Mouse (Mus musculus): ENCODE data around the gene Olfr620. TPM values are rescaled to one million over a fixed set of nuclear protein-coding genes. Genes with fewer than 3 reads are reported as not detected.

The Olfr620 gene
- polyA plus RNA-seq (2015; fragmentation: Illumina TruSeq; extraction: RNeasy Lipid Tissue Mini Kit (QIAGEN cat#74804); ENCODE audit: low read depth, low replicate concordance): not detected

DNA sequence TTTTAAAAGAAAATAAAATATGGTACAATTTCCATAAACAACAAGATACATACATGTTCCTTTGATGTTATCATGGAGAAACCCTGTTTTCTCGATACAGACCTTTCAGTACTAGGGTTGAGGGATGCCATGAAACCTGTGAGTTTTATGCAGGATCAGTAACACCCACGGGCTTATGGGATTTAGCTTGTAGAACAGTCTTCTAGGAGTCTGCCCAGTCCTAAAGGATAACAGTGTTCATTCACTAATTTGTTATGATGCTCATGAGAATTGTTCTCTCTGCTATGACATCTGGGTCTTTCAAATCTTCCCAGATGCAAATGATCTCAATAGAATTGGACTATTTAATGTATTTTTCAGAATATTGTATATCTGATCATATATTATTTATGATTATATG lies at the start of gene Olfr620:
Gene Olfr620 (minus strand): TSS at position 101 of the 400 bp plus-strand sequence.

DNA sequence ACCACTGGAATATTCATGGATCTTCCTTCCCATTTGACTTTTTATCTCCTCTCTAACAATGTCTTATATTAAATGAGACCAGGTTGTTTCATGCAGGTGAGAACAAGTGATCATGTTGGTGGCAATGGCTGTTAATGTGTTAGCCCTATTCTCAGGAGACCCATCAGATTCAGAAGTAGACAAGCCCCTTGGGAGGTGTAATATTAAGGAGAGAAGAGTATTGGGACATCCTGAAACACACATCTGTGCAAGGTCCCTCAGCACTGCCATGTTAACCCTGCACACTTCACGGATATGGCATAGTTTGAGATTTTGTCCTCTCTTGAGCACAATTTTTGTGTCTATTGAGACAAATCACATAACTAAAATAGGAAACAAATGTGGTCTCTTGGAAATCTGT lies 30.3 kb upstream of the Olfr620 start, which contains the start of gene Olfr622:
Gene Olfr622 (minus strand): TSS at position 101 of the 400 bp plus-strand sequence.

DNA sequence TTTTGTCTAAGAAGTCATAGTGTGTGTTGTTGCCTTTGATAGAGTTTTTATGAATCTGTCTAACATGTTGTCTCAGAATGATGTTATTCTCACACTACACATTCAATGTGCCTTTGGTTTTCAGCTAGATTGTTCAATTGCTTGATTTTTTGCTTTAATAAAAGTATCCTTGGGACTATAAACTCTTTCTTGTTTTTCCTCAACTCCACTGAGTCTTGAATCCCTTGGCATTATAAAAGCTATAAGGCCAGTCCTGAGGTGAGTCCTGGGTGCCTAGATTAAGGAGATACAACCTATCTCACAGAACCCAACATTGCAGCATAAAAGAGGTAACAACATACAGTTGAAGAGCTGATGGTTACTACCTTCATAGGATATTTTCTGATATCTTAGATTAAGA lies 12.1 kb downstream of the Olfr620 start, which contains the start of gene Olfr619:
Gene Olfr619 (plus strand): TSS at position 301 of the 400 bp plus-strand sequence.

DNA sequence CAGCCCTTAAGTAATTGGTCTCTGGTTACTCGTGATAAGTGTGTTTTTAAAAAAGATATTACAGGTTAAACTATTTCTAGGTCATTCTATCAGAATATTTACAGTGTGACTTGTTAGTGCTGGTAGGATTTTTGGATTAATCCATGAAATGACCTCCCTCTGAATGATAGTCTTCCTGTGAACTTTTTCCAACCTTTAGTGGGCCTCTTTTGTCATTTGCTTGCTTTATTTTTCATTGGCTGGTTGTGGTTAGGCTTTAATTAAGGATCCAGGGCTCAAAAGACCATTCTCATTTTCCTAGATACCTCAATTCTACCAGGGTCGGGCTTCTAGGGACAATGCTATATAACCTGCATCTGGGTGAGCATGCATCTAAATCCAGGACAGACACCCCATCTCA lies 22.5 kb downstream of the Olfr620 start, which contains the start of gene Olfr618:
Gene Olfr618 (plus strand): TSS at position 301 of the 400 bp plus-strand sequence.

DNA sequence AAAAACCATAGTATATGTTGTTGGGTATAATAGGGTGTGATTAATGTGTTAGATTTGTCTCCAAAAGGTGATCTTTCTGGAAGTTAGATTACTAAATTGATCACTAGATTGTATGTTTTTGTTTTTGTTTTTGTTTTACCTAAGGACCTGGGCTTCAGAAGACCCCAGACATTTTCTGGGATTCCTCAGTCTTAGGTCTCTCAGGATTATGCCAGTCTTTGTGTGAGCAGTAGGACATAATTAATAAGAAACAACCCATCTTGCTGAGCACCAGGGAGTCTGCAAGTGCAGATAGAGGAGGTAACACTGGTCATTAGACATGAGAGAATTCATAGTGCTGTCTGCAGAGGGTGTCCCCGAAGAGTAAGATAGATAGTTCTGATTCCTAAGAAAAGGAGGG lies 39.6 kb downstream of the Olfr620 start, which contains the start of gene Olfr617:
Gene Olfr617 (plus strand): TSS at position 301 of the 400 bp plus-strand sequence.

DNA sequence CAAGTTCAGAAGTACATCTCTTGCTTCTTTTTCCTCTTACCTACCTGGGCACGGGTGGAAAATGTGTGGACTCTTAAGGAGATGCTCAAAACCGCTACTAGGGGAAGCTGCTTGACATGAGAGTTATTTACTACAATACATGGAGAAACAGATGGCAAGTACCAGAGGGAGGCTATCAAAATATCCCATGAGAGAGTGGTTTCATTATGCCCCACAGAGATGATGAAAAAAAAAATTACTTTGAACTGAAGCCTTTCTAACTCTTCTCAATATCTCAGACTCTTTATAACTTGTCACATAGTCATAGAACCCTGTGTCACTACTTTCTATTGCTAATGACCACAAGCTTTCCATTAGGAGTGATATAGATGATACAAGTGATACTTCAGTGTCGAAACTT lies 43.3 kb downstream of the Olfr620 start, which contains the start of gene Olfr616:
Gene Olfr616 (minus strand): TSS at position 101 of the 400 bp plus-strand sequence.

DNA sequence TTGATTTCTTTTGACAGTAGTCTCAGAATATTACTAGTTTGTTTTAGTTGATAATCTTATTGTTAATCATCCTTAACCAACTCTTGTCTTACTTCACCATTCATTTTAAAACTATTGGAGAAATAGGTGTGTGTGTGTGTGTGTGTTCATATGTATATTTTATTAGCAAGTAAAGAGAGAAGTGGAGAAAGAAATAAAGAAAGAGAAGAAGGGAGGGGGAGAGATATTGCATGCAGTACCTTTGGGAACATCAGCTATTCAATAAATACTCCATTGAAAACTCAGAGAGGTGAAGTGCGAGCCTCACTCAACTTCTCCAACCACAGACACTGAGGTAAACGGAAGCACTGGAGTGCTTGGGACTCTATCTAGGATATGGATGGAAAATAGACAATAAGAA lies 56.6 kb downstream of the Olfr620 start, which contains the start of gene Olfr615:
Gene Olfr615 (plus strand): TSS at position 301 of the 400 bp plus-strand sequence.

Other genes starting within 250 kb of the Olfr620 start
- not detected for gene Olfr601, start 249.9 kb downstream of the Olfr620 start, polyA plus RNA-seq (2015; fragmentation: Illumina TruSeq; extraction: RNeasy Lipid Tissue Mini Kit (QIAGEN cat#74804); ENCODE audit: low read depth, low replicate concordance)
- gene Olfr603, start 226.4 kb downstream of the Olfr620 start, polyA plus RNA-seq (2015; fragmentation: Illumina TruSeq; extraction: RNeasy Lipid Tissue Mini Kit (QIAGEN cat#74804); ENCODE audit: low read depth, low replicate concordance): not detected
- gene Usp17lc, start 197.5 kb downstream of the Olfr620 start, polyA plus RNA-seq (2015; fragmentation: Illumina TruSeq; extraction: RNeasy Lipid Tissue Mini Kit (QIAGEN cat#74804); ENCODE audit: low read depth, low replicate concordance): not detected
- gene Olfr605, start 167.1 kb downstream of the Olfr620 start, polyA plus RNA-seq (2015; fragmentation: Illumina TruSeq; extraction: RNeasy Lipid Tissue Mini Kit (QIAGEN cat#74804); ENCODE audit: low read depth, low replicate concordance): not detected
- gene Olfr606, start 163.5 kb downstream of the Olfr620 start, polyA plus RNA-seq (2015; fragmentation: Illumina TruSeq; extraction: RNeasy Lipid Tissue Mini Kit (QIAGEN cat#74804); ENCODE audit: low read depth, low replicate concordance): not detected
- gene Olfr607, start 148.4 kb downstream of the Olfr620 start, polyA plus RNA-seq (2015; fragmentation: Illumina TruSeq; extraction: RNeasy Lipid Tissue Mini Kit (QIAGEN cat#74804); ENCODE audit: low read depth, low replicate concordance): not detected
- gene Olfr608, start 142.7 kb downstream of the Olfr620 start, polyA plus RNA-seq (2015; fragmentation: Illumina TruSeq; extraction: RNeasy Lipid Tissue Mini Kit (QIAGEN cat#74804); ENCODE audit: low read depth, low replicate concordance): not detected
- gene Olfr609, start 114.5 kb downstream of the Olfr620 start, polyA plus RNA-seq (2015; fragmentation: Illumina TruSeq; extraction: RNeasy Lipid Tissue Mini Kit (QIAGEN cat#74804); ENCODE audit: low read depth, low replicate concordance): not detected
- gene Olfr610, start 100.4 kb downstream of the Olfr620 start, polyA plus RNA-seq (2015; fragmentation: Illumina TruSeq; extraction: RNeasy Lipid Tissue Mini Kit (QIAGEN cat#74804); ENCODE audit: low read depth, low replicate concordance): not detected
- not detected for gene Olfr611, start 91.7 kb downstream of the Olfr620 start, polyA plus RNA-seq (2015; fragmentation: Illumina TruSeq; extraction: RNeasy Lipid Tissue Mini Kit (QIAGEN cat#74804); ENCODE audit: low read depth, low replicate concordance)
- gene Olfr612, start 69.8 kb downstream of the Olfr620 start, polyA plus RNA-seq (2015; fragmentation: Illumina TruSeq; extraction: RNeasy Lipid Tissue Mini Kit (QIAGEN cat#74804); ENCODE audit: low read depth, low replicate concordance): not detected
- not detected for gene Olfr613, start 64.5 kb downstream of the Olfr620 start, polyA plus RNA-seq (2015; fragmentation: Illumina TruSeq; extraction: RNeasy Lipid Tissue Mini Kit (QIAGEN cat#74804); ENCODE audit: low read depth, low replicate concordance)
- not detected for gene Olfr615, start 56.5 kb downstream of the Olfr620 start, polyA plus RNA-seq (2015; fragmentation: Illumina TruSeq; extraction: RNeasy Lipid Tissue Mini Kit (QIAGEN cat#74804); ENCODE audit: low read depth, low replicate concordance)
- gene Olfr616, start 43.4 kb downstream of the Olfr620 start, polyA plus RNA-seq (2015; fragmentation: Illumina TruSeq; extraction: RNeasy Lipid Tissue Mini Kit (QIAGEN cat#74804); ENCODE audit: low read depth, low replicate concordance): not detected
- gene Olfr617, start 39.5 kb downstream of the Olfr620 start, polyA plus RNA-seq (2015; fragmentation: Illumina TruSeq; extraction: RNeasy Lipid Tissue Mini Kit (QIAGEN cat#74804); ENCODE audit: low read depth, low replicate concordance): not detected
- gene Olfr618, start 22.4 kb downstream of the Olfr620 start, polyA plus RNA-seq (2015; fragmentation: Illumina TruSeq; extraction: RNeasy Lipid Tissue Mini Kit (QIAGEN cat#74804); ENCODE audit: low read depth, low replicate concordance): not detected
- gene Olfr619, start 12.0 kb downstream of the Olfr620 start, polyA plus RNA-seq (2015; fragmentation: Illumina TruSeq; extraction: RNeasy Lipid Tissue Mini Kit (QIAGEN cat#74804); ENCODE audit: low read depth, low replicate concordance): not detected
- not detected for gene Olfr622, start 30.2 kb upstream of the Olfr620 start, polyA plus RNA-seq (2015; fragmentation: Illumina TruSeq; extraction: RNeasy Lipid Tissue Mini Kit (QIAGEN cat#74804); ENCODE audit: low read depth, low replicate concordance)
- gene Olfr623, start 51.2 kb upstream of the Olfr620 start, polyA plus RNA-seq (2015; fragmentation: Illumina TruSeq; extraction: RNeasy Lipid Tissue Mini Kit (QIAGEN cat#74804); ENCODE audit: low read depth, low replicate concordance): not detected
- not detected for gene Olfr624, start 58.7 kb upstream of the Olfr620 start, polyA plus RNA-seq (2015; fragmentation: Illumina TruSeq; extraction: RNeasy Lipid Tissue Mini Kit (QIAGEN cat#74804); ENCODE audit: low read depth, low replicate concordance)
- not detected for gene Olfr625-ps1, start 70.2 kb upstream of the Olfr620 start, polyA plus RNA-seq (2015; fragmentation: Illumina TruSeq; extraction: RNeasy Lipid Tissue Mini Kit (QIAGEN cat#74804); ENCODE audit: low read depth, low replicate concordance)
- not detected for gene Olfr243, start 102.1 kb upstream of the Olfr620 start, polyA plus RNA-seq (2015; fragmentation: Illumina TruSeq; extraction: RNeasy Lipid Tissue Mini Kit (QIAGEN cat#74804); ENCODE audit: low read depth, low replicate concordance)
- gene Olfr628, start 117.8 kb upstream of the Olfr620 start, polyA plus RNA-seq (2015; fragmentation: Illumina TruSeq; extraction: RNeasy Lipid Tissue Mini Kit (QIAGEN cat#74804); ENCODE audit: low read depth, low replicate concordance): not detected
- gene Olfr629, start 132.4 kb upstream of the Olfr620 start, polyA plus RNA-seq (2015; fragmentation: Illumina TruSeq; extraction: RNeasy Lipid Tissue Mini Kit (QIAGEN cat#74804); ENCODE audit: low read depth, low replicate concordance): not detected
- not detected for gene Olfr630, start 144.8 kb upstream of the Olfr620 start, polyA plus RNA-seq (2015; fragmentation: Illumina TruSeq; extraction: RNeasy Lipid Tissue Mini Kit (QIAGEN cat#74804); ENCODE audit: low read depth, low replicate concordance)
- gene Olfr69, start 159.1 kb upstream of the Olfr620 start, polyA plus RNA-seq (2015; fragmentation: Illumina TruSeq; extraction: RNeasy Lipid Tissue Mini Kit (QIAGEN cat#74804); ENCODE audit: low read depth, low replicate concordance): not detected
- gene Olfr68, start 167.2 kb upstream of the Olfr620 start, polyA plus RNA-seq (2015; fragmentation: Illumina TruSeq; extraction: RNeasy Lipid Tissue Mini Kit (QIAGEN cat#74804); ENCODE audit: low read depth, low replicate concordance): not detected
- gene Olfr67, start 179.3 kb upstream of the Olfr620 start, polyA plus RNA-seq (2015; fragmentation: Illumina TruSeq; extraction: RNeasy Lipid Tissue Mini Kit (QIAGEN cat#74804); ENCODE audit: low read depth, low replicate concordance): not detected
- 154 TPM for gene Hbb-bt, start 201.5 kb upstream of the Olfr620 start, polyA plus RNA-seq (2015; fragmentation: Illumina TruSeq; extraction: RNeasy Lipid Tissue Mini Kit (QIAGEN cat#74804); ENCODE audit: low read depth, low replicate concordance)
- 1,248 TPM for gene Hbb-bs, start 215.6 kb upstream of the Olfr620 start, polyA plus RNA-seq (2015; fragmentation: Illumina TruSeq; extraction: RNeasy Lipid Tissue Mini Kit (QIAGEN cat#74804); ENCODE audit: low read depth, low replicate concordance)
- not detected for gene Hbb-bh2, start 228.0 kb upstream of the Olfr620 start, polyA plus RNA-seq (2015; fragmentation: Illumina TruSeq; extraction: RNeasy Lipid Tissue Mini Kit (QIAGEN cat#74804); ENCODE audit: low read depth, low replicate concordance)
- not detected for gene Hbb-bh1, start 230.6 kb upstream of the Olfr620 start, polyA plus RNA-seq (2015; fragmentation: Illumina TruSeq; extraction: RNeasy Lipid Tissue Mini Kit (QIAGEN cat#74804); ENCODE audit: low read depth, low replicate concordance)
- not detected for gene Hbb-y, start 240.7 kb upstream of the Olfr620 start, polyA plus RNA-seq (2015; fragmentation: Illumina TruSeq; extraction: RNeasy Lipid Tissue Mini Kit (QIAGEN cat#74804); ENCODE audit: low read depth, low replicate concordance)